Mouse (Mus musculus) hindbrain, embryonic 15.5 days (tissue): ENCODE results near the gene Btbd3. TPM values are rescaled to one million over a fixed set of nuclear protein-coding genes. Genes with fewer than 3 reads are reported as not detected.
A peak's percentile ranks its signal among the peaks of the same experiment; 100 is the strongest.

Experiments used
- ATAC-seq: fragments of 200-750 bp; cut with Nextera tagmentation; 2 replicates; pipeline ENCODE4 v1.8.0; 2017; ENCODE audit warnings: low read depth, moderate number of reproducible peaks, moderate TSS enrichment; ENCODE audit not compliant: low FRiP score
- H3K27ac ChIP-seq: fragments of 300-500 bp; sonication (generic); replicated peaks from 2 replicates; pipeline ENCODE4 v1.5.1; 2015; ENCODE audit warnings: mild to moderate bottlenecking, inconsistent platforms
- H3K27me3 ChIP-seq: fragments of 300-500 bp; sonication (generic); 2 replicates; pipeline ENCODE4 v1.6.1; 2015; ENCODE audit warnings: control low read depth, inconsistent platforms
- H3K36me3 ChIP-seq: fragments of 300-500 bp; sonication (generic); 2 replicates; pipeline ENCODE4 v1.6.1; 2015; ENCODE audit warnings: control low read depth, inconsistent platforms
- H3K4me1 ChIP-seq: fragments of 300-500 bp; sonication (generic); replicated peaks from 2 replicates; pipeline ENCODE4 v1.6.1; 2015; ENCODE audit warnings: control low read depth, inconsistent platforms
- H3K4me2 ChIP-seq: fragments of 300-500 bp; sonication (generic); 2 replicates; pipeline ENCODE4 v1.6.1; 2015; ENCODE audit warnings: moderate library complexity, mild to moderate bottlenecking, inconsistent platforms
- H3K4me3 ChIP-seq: fragments of 300-500 bp; sonication (generic); 2 replicates; pipeline ENCODE4 v1.5.1; 2015; ENCODE audit warnings: mild to moderate bottlenecking, inconsistent platforms
- H3K9ac ChIP-seq: fragments of 300-500 bp; sonication (generic); 2 replicates; pipeline ENCODE4 v1.6.1; 2015; ENCODE audit warnings: inconsistent platforms
- H3K9me3 ChIP-seq: fragments of 300-500 bp; sonication (generic); 2 replicates; pipeline ENCODE4 v1.6.1; 2016; ENCODE audit warnings: control low read depth, inconsistent platforms
- WGBS: fragments of 180-500 bp; shearing (Covaris S2); methylation state at CpG from one replicate; pipeline ENCODE4 v1.1.7; 2015; 5-methylcytosine and 5-hydroxymethylcytosine counted together
- polyA plus RNA-seq: library from polyadenylated mRNA; unstranded; fragments of >200 nt; fragmentation: Nextera tagmentation; extraction: Ambion mirVana; gene quantifications from 2 replicates; pipeline ENCODE4 v1.2.1, GENCODE M21; 2015

Gene Btbd3
- polyA plus RNA-seq, 1 experiment from 2014 or later = 36.7 TPM

DNA sequence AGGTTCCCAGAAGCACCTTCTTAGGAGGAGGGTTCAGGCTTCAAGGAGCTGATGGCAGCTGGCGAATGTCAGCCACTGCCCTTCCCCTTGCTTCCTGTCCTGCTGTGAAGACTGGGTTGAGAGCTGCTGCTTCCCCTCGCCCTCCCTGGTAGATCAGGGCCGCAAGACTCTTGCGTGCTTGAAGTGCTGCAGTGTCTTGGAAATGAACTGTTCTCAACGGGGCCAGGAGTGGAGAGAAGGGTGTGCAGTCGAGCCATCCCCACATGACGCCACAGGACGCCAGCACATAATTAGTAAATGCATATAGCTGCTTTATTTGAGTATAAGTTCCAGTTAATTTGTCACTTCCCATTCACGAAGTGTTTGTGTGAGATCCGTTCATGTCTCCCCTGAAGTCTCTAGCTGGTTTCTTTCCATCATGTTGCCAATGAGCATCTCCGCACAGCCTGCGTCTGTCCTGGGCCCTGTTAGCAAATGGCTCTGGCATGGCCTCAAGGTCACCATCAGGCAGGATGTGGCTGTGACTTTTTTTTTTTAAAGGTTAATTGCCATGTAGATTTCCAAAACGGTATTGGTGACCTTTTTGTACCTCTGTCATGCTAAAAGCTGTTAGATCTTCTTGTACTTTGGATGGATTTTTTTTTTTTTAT, 9.1 kb downstream of the Btbd3 start:
- WGBS = 25% methylated on average over 13 of the region's 13 CpGs
- no peaks in the 10 kb centered on the region for H3K9me3 ChIP-seq
- peak overlapping the region; percentile 4; the same call in 1 of the 2 replicates for H3K27ac ChIP-seq
- H3K4me3 ChIP-seq = no peak overlapping the region
- peak; percentile 39; the same call in 1 of the 2 replicates for ATAC-seq
- H3K4me2 ChIP-seq = no peak overlapping the region; the same call in 1 of the 2 replicates
- H3K27me3 ChIP-seq = no peaks in the 10 kb centered on the region
- H3K9ac ChIP-seq = no peak overlapping the region
- no peaks in the 10 kb centered on the region for H3K36me3 ChIP-seq
- peaks cover 31% of the 10 kb centered on the region for H3K4me1 ChIP-seq

DNA sequence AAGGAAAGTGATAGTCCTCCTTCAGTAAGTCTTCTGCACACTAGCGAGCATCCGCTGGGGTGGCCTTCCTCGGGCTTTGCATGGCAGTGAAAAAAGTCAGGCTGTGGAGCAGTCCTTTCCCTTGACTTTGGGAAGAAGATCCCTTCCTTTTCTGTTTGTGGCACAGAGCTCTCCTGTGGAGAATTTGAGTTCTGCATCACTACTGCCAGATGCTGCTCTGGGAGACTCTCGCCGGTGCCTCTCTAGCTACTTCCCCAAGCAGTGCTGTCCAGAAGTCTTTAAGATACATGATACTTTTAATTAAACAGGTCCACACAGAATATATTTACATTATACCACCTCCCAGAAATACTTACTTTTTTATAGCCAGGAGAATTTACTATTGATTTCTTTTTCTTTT, 10.3 kb downstream of the Btbd3 start:
- Histone ChIP-seq H3K4me1 (peaks cover 27% of the 10 kb centered on the region), H3K9me3 (no peaks in the 10 kb centered on the region), H3K9ac (no peak overlapping the region), H3K27me3 (no peaks in the 10 kb centered on the region), H3K4me3 (no peak overlapping the region), H3K36me3 (no peaks in the 10 kb centered on the region), H3K4me2 (no peak overlapping the region), H3K27ac (no peak overlapping the region)
- no peak for ATAC-seq
- 53% methylated on average over 5 of the region's 5 CpGs for WGBS

DNA sequence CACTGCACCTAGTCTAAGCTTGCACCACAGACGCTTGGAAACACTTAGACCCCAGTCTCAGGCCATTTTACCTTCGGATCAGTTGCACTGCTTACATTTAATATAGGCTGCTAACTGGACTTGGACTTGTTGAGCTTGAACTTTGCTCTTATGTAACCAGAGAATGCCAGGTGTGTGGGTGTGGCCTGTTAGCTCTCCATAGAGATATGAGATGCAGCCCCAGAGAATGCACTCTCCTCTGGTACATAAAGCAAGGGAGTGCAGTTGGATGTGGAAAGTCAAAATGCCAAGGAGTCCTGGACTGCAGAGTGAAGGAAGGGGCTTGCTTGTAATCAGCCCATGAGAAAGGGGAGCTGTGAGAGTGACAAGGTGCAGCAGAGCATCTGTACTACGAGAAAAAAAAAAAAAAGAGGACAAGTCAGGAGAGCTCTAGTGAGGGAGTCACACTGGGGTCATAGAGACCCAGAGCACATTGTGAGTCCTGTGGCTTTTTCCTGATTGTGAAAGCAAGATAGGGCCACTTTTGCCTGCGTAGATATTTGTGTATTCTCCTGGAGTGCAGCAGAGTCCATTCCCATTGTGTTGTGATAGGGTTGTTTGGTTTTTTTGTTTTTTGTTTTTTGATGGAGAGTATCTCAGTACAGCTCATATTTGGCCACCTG, 11.6 kb downstream of the Btbd3 start:
- no peak overlapping the region for H3K9ac ChIP-seq
- H3K4me3 ChIP-seq = no peak overlapping the region
- no peaks in the 10 kb centered on the region for H3K36me3 ChIP-seq
- H3K27ac ChIP-seq = 0 out of 2 replicates have a peak overlapping the region, but pooled peaks have one; percentile 11
- 71% methylated on average over 4 of the region's 4 CpGs for WGBS
- H3K27me3 ChIP-seq = no peaks in the 10 kb centered on the region
- H3K4me1 ChIP-seq = peaks cover 27% of the 10 kb centered on the region
- ATAC-seq = no peak
- H3K4me2 ChIP-seq = no peak overlapping the region
- H3K9me3 ChIP-seq = no peaks in the 10 kb centered on the region

DNA sequence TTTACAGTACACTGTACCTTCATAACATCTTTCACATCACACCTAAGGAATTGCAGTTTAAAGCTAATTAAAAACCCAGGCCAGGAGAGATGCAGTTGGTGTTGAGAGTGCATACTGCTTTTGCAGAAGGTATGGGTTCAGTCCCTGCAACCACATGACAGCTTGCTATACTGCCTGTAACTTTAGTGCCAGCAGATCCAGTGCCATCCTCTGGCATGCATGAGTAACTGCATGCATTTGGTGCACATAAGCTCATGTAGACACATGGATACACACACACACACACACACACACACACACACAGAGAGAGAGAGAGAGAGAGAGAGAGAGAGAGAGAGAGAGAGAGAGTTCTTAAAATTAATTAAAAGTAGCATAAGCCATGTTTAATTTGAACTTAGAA, 13.0 kb downstream of the Btbd3 start:
- H3K27me3 ChIP-seq = no peaks in the 10 kb centered on the region
- no peak overlapping the region for H3K27ac ChIP-seq
- H3K9me3 ChIP-seq = no peaks in the 10 kb centered on the region
- peaks cover 32% of the 10 kb centered on the region for H3K4me1 ChIP-seq
- no peaks in the 10 kb centered on the region for H3K36me3 ChIP-seq
- no peak overlapping the region for H3K4me3 ChIP-seq
- ATAC-seq = no peak
- no peak overlapping the region for H3K4me2 ChIP-seq
- H3K9ac ChIP-seq = no peak overlapping the region

DNA sequence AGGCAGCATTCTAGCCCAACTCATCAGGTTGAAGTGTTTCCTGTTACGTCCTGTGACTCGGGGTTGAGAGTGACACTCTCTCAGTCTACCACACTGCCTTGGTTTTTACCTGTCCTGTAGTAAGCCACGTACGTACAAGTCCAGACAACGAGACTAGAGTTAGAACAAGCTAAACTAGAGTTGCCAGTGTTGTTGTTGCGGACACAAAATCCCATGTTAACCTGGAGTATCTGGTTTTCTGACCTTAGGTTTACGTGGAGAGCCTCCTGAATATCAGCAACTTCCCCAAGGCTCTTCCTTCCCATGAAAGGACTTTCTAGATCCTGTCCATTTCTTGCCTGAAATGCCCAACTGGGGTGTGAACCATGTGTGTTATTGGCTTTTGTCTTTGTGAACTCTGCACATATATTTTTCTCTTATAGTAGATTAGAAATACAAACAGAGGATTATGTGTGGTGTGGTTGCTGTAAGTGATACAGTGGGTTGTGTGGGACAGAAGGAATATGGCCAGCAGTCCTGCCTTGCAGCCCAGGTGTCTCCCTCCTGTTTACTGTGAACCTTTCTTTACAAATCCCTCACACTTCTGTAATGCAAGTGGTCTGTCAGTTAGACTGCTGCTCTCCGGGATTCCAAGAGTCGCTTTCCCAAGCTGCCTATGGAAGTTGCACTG, 17.2 kb downstream of the Btbd3 start:
- 88% methylated on average over 9 of the region's 9 CpGs for WGBS
- H3K36me3 ChIP-seq = no peaks in the 10 kb centered on the region

DNA sequence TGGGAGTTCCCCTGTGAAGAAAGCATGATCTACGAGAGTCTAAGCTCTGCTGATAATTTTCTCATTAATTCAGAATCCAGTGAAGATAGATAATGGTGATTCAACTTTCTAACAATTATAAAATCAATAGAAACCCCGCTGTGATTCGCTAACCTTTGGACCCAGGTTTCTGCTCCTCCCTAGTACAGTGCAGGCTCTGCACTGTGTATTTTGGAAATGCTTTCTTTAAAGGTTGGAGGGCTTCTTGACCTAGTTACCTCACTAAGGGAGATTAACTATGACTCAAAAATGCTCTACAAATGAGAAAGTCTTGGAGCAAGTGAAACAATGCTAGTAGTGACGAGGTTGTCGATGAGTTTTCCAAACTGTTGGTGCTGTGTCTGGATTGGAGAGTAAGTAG, 17.7 kb downstream of the Btbd3 start:
- WGBS = 79% methylated on average over 5 of the region's 5 CpGs
- Histone ChIP-seq H3K9me3 (no peaks in the 10 kb centered on the region), H3K36me3 (no peaks in the 10 kb centered on the region), H3K9ac (no peak overlapping the region), H3K4me1 (peaks cover 34% of the 10 kb centered on the region), H3K27ac (no peak overlapping the region), H3K4me2 (no peak overlapping the region), H3K27me3 (no peaks in the 10 kb centered on the region), H3K4me3 (no peak overlapping the region)
- no peak for ATAC-seq

More for the DNA sequence above, 17.2 kb downstream of the Btbd3 start:
- Histone ChIP-seq H3K27ac (no peak overlapping the region), H3K4me3 (no peak overlapping the region), H3K9me3 (no peaks in the 10 kb centered on the region), H3K27me3 (no peaks in the 10 kb centered on the region), H3K9ac (no peak overlapping the region), H3K4me1 (peaks cover 28% of the 10 kb centered on the region), H3K4me2 (no peak overlapping the region)
- no peak for ATAC-seq

DNA sequence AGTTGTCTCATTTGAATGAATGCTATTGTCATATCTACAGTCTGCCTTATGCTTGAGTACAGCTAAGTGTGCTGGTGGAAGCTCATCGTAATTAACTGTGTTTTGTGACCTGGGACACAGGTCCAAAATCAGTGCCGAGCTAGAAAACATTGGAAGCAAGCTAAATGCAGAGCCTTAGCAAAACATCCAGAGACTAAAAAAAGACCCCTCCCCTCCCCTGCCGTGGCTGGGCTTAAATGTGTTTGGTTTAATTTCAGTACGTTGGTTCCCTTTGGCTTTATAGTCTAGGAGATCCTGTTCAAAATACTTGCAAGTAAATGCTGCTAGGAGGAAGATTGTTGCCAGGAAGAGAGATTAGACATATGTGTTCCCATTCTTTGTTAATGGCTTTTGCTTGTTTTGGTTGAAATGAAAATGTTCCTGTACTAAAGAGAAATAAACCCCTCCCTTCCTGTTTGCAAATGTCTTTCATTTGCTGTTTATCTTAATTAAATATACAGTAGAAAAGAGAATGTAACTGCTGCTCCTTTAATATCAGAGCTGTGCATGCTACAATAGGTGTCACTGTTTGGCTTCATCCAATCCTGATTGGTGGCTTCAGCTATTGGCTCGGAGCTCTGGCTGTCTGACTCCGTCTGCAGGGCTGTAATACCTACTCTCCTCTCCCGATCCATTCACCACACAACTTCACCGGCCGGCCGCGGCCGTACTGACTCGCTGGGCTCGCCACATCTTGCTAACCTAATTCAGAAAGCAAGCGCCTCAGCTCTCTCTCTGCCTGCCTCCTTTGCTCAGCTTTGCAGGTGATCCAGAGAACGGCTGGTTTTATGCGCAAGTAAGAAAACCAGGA, 21.7 kb downstream of the Btbd3 start:
- ATAC-seq = peak; percentile 96
- H3K4me3 ChIP-seq = peak overlapping the region; percentile 51
- peaks cover 49% of the 10 kb centered on the region for H3K4me1 ChIP-seq
- H3K9ac ChIP-seq = peak overlapping the region; percentile 50
- no peaks in the 10 kb centered on the region for H3K27me3 ChIP-seq
- no peaks in the 10 kb centered on the region for H3K36me3 ChIP-seq
- no peaks in the 10 kb centered on the region for H3K9me3 ChIP-seq
- WGBS = 9% methylated on average over 17 of the region's 17 CpGs
- peak overlapping the region; percentile 69 for H3K4me2 ChIP-seq
- peak overlapping the region; percentile 78 for H3K27ac ChIP-seq

DNA sequence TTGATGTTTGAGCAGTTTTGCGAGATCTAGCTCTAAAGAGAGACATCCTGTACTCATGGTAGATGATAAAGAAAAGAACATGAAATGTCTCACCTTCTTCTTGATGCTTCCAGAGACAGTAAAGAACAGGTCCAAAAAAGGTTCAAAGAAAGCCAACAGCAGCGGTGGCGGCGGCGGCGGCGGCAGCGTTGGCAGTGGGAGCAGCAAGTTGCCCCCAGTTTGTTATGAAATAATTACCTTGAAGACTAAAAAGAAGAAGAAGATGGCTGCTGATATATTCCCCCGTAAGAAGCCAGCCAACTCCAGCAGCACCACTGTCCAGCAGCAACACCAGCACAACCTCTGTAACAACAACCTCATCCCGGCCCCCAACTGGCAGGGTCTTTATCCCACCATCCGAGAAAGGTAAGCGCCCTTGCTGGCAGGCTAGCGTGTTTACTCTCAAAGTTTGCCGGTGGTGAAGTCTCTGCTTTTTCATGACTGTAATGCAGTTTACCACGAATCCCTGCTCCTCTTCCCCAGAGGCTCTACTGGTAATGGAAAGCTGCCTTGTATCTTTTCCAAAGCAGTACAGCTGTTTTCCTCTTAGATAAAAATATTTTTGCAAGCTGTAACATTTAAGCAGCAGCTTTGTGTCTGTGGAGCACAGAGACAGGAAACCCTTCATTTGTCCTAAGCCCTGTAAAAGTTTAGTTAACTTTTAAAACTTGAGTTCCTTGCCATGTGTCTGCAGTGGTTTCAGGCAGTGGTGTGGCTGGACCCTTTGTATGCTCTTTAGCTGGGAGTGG, 22.7 kb downstream of the Btbd3 start:
- WGBS = 66% methylated on average over 15 of the region's 15 CpGs
- Histone ChIP-seq H3K4me2 (peak overlapping the region; percentile 69), H3K4me3 (peak overlapping the region; percentile 51), H3K9ac (peak overlapping the region; percentile 50), H3K27me3 (no peaks in the 10 kb centered on the region), H3K27ac (peak overlapping the region; percentile 78), H3K36me3 (peaks cover 6% of the 10 kb centered on the region; the same call in 1 of the 2 replicates), H3K9me3 (no peaks in the 10 kb centered on the region), H3K4me1 (peaks cover 44% of the 10 kb centered on the region)
- no peak for ATAC-seq

DNA sequence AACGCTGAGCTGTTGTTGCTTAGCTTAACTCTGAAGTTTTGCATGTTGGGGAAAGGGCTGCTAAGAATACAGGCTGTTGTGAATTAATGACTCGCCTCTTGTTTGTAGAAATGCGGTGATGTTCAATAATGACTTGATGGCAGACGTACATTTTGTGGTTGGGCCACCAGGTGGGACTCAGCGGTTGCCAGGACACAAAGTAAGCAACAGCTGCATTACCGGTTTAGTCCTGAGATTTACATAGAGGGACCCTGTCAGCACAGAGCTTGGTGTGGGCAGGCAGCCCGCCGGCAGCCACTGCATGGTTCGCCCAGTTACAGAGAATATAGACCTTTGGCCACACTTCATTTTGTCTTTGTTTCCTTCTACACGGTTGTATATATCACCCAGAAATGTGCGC, 23.3 kb downstream of the Btbd3 start:
- peak overlapping the region; percentile 69 for H3K4me2 ChIP-seq
- peak overlapping the region; percentile 51 for H3K4me3 ChIP-seq
- H3K36me3 ChIP-seq = peaks cover 10% of the 10 kb centered on the region; the same call in 1 of the 2 replicates
- ATAC-seq = no peak
- H3K9me3 ChIP-seq = no peaks in the 10 kb centered on the region
- H3K27me3 ChIP-seq = no peaks in the 10 kb centered on the region
- peaks cover 44% of the 10 kb centered on the region for H3K4me1 ChIP-seq
- H3K27ac ChIP-seq = peak overlapping the region; percentile 78; the same call in 1 of the 2 replicates
- 39% methylated on average over 11 of the region's 11 CpGs for WGBS
- H3K9ac ChIP-seq = peak overlapping the region; percentile 50

DNA sequence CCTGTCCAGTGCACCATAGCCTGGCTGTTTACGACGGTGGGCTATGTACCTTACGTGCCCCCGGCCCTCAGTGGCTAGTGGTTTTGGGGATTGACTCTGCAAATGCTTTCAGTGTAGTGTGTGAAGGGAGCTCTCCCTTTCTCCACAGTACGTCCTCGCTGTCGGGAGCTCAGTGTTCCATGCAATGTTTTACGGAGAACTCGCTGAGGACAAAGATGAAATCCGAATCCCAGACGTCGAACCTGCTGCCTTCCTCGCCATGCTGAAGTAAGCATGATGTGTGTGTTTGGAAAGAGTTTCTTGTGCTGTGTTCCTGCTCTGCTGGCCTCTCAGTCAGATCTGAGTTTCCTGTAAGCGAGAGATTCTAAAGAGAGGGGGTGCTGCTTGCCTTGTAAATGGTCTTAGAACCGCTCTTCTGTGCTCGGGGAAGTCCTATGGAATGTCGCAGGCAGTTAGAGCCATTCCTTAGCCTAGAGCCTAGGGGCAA, 23.9 kb downstream of the Btbd3 start:
- WGBS = 57% methylated on average over 17 of the region's 17 CpGs
- H3K36me3 ChIP-seq = peaks cover 11% of the 10 kb centered on the region
- peak; percentile 23; the same call in 1 of the 2 replicates for ATAC-seq

More for the DNA sequence above, 23.9 kb downstream of the Btbd3 start:
- H3K9ac ChIP-seq = peak overlapping the region; percentile 50
- peaks cover 44% of the 10 kb centered on the region for H3K4me1 ChIP-seq
- no peaks in the 10 kb centered on the region for H3K9me3 ChIP-seq
- peak overlapping the region; percentile 78 for H3K27ac ChIP-seq
- peak overlapping the region; percentile 51 for H3K4me3 ChIP-seq
- peak overlapping the region; percentile 69 for H3K4me2 ChIP-seq
- no peaks in the 10 kb centered on the region for H3K27me3 ChIP-seq
